Mouse (Mus musculus) heart, postnatal 0 days (tissue): ENCODE results near the gene Rab39. TPM values are rescaled to one million over a fixed set of nuclear protein-coding genes. Genes with fewer than 3 reads are reported as not detected.

Experiments used
- ATAC-seq: fragments of 200-750 bp; cut with Nextera tagmentation; 2 replicates; pipeline ENCODE4 v1.8.0; 2017; ENCODE audit warnings: low read depth, moderate number of reproducible peaks, moderate library complexity; ENCODE audit not compliant: insufficient read depth
- DNase-seq: peaks from one replicate; pipeline ENCODE4 v3.0.0-alpha.2; 2016; ENCODE audit warnings: low spot score
- H3K27ac ChIP-seq: fragments of 300-500 bp; sonication (generic); 2 replicates; pipeline ENCODE4 v1.5.1; 2014; ENCODE audit warnings: low read depth, mild to moderate bottlenecking
- H3K27me3 ChIP-seq: fragments of 300-500 bp; sonication (generic); 2 replicates; pipeline ENCODE4 v1.6.1; 2014; ENCODE audit warnings: low read length, mixed read lengths; ENCODE audit not compliant: control insufficient read depth, insufficient read depth
- H3K36me3 ChIP-seq: fragments of 300-500 bp; sonication (generic); replicated peaks from 2 replicates; pipeline ENCODE4 v1.6.1; 2014; ENCODE audit warnings: low read length, mixed read lengths; ENCODE audit not compliant: control insufficient read depth, insufficient read depth
- H3K4me1 ChIP-seq: fragments of 300-500 bp; sonication (generic); 2 replicates; pipeline ENCODE4 v1.6.1; 2014; ENCODE audit warnings: antibody characterized with exemption; ENCODE audit not compliant: control insufficient read depth, insufficient read depth
- H3K4me2 ChIP-seq: fragments of 300-500 bp; sonication (generic); 2 replicates; pipeline ENCODE4 v1.6.1; 2014; ENCODE audit warnings: low read depth, mild to moderate bottlenecking, low read length, moderate library complexity
- H3K4me3 ChIP-seq: fragments of 300-500 bp; sonication (generic); 2 replicates; pipeline ENCODE4 v1.5.1; 2014; ENCODE audit warnings: low read depth, low read length
- H3K9ac ChIP-seq: fragments of 300-500 bp; sonication (generic); replicated peaks from 2 replicates; pipeline ENCODE4 v1.6.1; 2014; ENCODE audit warnings: low read depth, low read length, mixed read lengths
- H3K9me3 ChIP-seq: fragments of 300-500 bp; sonication (generic); replicated peaks from 2 replicates; pipeline ENCODE4 v1.6.1; 2016; ENCODE audit warnings: low read length; ENCODE audit not compliant: control insufficient read depth
- CTCF ChIP-seq: IDR thresholded peaks from 2 replicates; pipeline ENCODE4 v1.5.1; 2016; ENCODE audit warnings: antibody characterized with exemption, control low read depth, low read depth
- EP300 ChIP-seq: IDR thresholded peaks from 2 replicates; pipeline ENCODE4 v1.6.1; 2016; ENCODE audit warnings: antibody characterized with exemption, low read depth
- WGBS: fragments of 180-500 bp; shearing (Covaris S2); extraction: QIAGEN DNeasy Blood & Tissue Kit; methylation state at CpG from one replicate; pipeline ENCODE4 v1.1.7; 2014; 5-methylcytosine and 5-hydroxymethylcytosine counted together
- polyA plus RNA-seq: library from polyadenylated mRNA; unstranded; fragments of >200 nt; fragmentation: Nextera tagmentation; extraction: Ambion mirVana; gene quantifications from 2 replicates; pipeline ENCODE4 v1.2.1, GENCODE M21; 2015
- total RNA-seq: library from RNA; depleted of rRNA; stranded (reverse); fragments of >200 nt; gene quantifications from 2 replicates; pipeline ENCODE4 v1.2.3, GENCODE M21; 2014; ENCODE audit warnings: low replicate concordance

The Rab39 gene
- total and polyA plus RNA-seq, 2 experiments from 2014 or later, result 0.05 TPM; not detected in 1

- peak overlapping the region; percentile 55 for H3K4me2 ChIP-seq
- H3K27me3 ChIP-seq, result peaks cover 22% of the 10 kb centered on the region
- no peak overlapping the region for H3K9ac ChIP-seq
- H3K36me3 ChIP-seq, result no peaks in the 10 kb centered on the region
- peak; percentile 40; the same call in 1 of the 2 replicates for ATAC-seq
- DNase-seq, result no peak
- no peaks in the 10 kb centered on the region for H3K4me1 ChIP-seq
- peak overlapping the region; percentile 31 for H3K4me3 ChIP-seq
- TF ChIP-seq CTCF (no peak), EP300 (no peak)
- under 1% methylated on average over 28 of the region's 28 CpGs for WGBS
- no peaks in the 10 kb centered on the region for H3K9me3 ChIP-seq
- no peak overlapping the region for H3K27ac ChIP-seq
Observed at GRCm38 (mm10) chr9:53705491-53705991, 491 bp downstream of the Rab39 start.

GRCm38 (mm10) chr9:53702991-53703390 is 3.0 kb downstream of the Rab39 start:
- DNase-seq (no peak), ATAC-seq (no peak)
- Histone ChIP-seq H3K4me2 (no peak overlapping the region), H3K4me1 (no peaks in the 10 kb centered on the region), H3K4me3 (no peak overlapping the region), H3K27me3 (peaks cover 22% of the 10 kb centered on the region), H3K27ac (no peak overlapping the region), H3K9me3 (no peaks in the 10 kb centered on the region), H3K36me3 (no peaks in the 10 kb centered on the region), H3K9ac (no peak overlapping the region)
- TF ChIP-seq CTCF (no peak), EP300 (no peak)
- 72% methylated on average over 1 of the region's 1 CpGs for WGBS

GRCm38 (mm10) chr9:53700496-53700895 is 5.5 kb downstream of the Rab39 start:
- Histone ChIP-seq H3K4me2 (no peak overlapping the region), H3K4me1 (no peaks in the 10 kb centered on the region), H3K4me3 (no peak overlapping the region), H3K9ac (no peak overlapping the region), H3K9me3 (no peaks in the 10 kb centered on the region), H3K36me3 (no peaks in the 10 kb centered on the region), H3K27ac (no peak overlapping the region), H3K27me3 (peaks cover 7% of the 10 kb centered on the region)
- no peak for ATAC-seq
- no peak for TF ChIP-seq CTCF
- DNase-seq, result no peak
- 54% methylated on average over 4 of the region's 4 CpGs for WGBS

- no peak overlapping the region for H3K9ac ChIP-seq
- H3K27ac ChIP-seq, result no peak overlapping the region
- ATAC-seq (no peak), DNase-seq (no peak)
- H3K4me2 ChIP-seq, result no peak overlapping the region
- H3K36me3 ChIP-seq, result no peaks in the 10 kb centered on the region
- no peaks in the 10 kb centered on the region for H3K27me3 ChIP-seq
- no peak overlapping the region for H3K4me3 ChIP-seq
- no peak for TF ChIP-seq EP300
- no peak for TF ChIP-seq CTCF
- no peaks in the 10 kb centered on the region for H3K9me3 ChIP-seq
- 76% methylated on average over 5 of the region's 5 CpGs for WGBS
- no peaks in the 10 kb centered on the region for H3K4me1 ChIP-seq
Observed at GRCm38 (mm10) chr9:53695846-53696245, 10.2 kb downstream of the Rab39 start.

- Histone ChIP-seq H3K4me3 (no peak overlapping the region), H3K27ac (no peak overlapping the region), H3K9me3 (no peaks in the 10 kb centered on the region), H3K4me2 (no peak overlapping the region), H3K36me3 (no peaks in the 10 kb centered on the region), H3K27me3 (no peaks in the 10 kb centered on the region), H3K4me1 (no peaks in the 10 kb centered on the region), H3K9ac (no peak overlapping the region)
- DNase-seq (no peak), ATAC-seq (no peak)
- WGBS, result 54% methylated on average over 1 of the region's 1 CpGs
- no peak for TF ChIP-seq EP300
Observed at GRCm38 (mm10) chr9:53693718-53694117, 12.3 kb downstream of the Rab39 start.
